Mouse (Mus musculus) limb, embryonic 11.5 days (tissue): ENCODE measurements around the gene Mrps5. TPM values are rescaled to one million over a fixed set of nuclear protein-coding genes. Genes with fewer than 3 reads are reported as not detected.

Source experiments
- ATAC-seq: fragments of 200-750 bp; cut with Nextera tagmentation; 2 replicates; pipeline ENCODE4 v1.8.0; 2017; ENCODE audit warnings: low read depth; ENCODE audit not compliant: insufficient number of reproducible peaks, low FRiP score, low TSS enrichment
- DNase-seq: peaks from one replicate; pipeline ENCODE4 v3.0.0-alpha.2; 2015; ENCODE audit warnings: low spot score
- H3K27ac ChIP-seq: fragments of 300-500 bp; sonication (generic); replicated peaks from 2 replicates; pipeline ENCODE4 v1.5.1; 2014; ENCODE audit warnings: low read depth, mild to moderate bottlenecking, low read length
- H3K27me3 ChIP-seq: fragments of 300-500 bp; sonication (generic); 2 replicates; pipeline ENCODE4 v1.6.1; 2014; ENCODE audit warnings: mild to moderate bottlenecking, low read length, mixed read lengths; ENCODE audit not compliant: control insufficient read depth, insufficient read depth
- H3K36me3 ChIP-seq: fragments of 300-500 bp; sonication (generic); 2 replicates; pipeline ENCODE4 v1.6.1; 2014; ENCODE audit warnings: mild to moderate bottlenecking, low read length, moderate library complexity, mixed read lengths; ENCODE audit not compliant: control insufficient read depth, insufficient read depth
- H3K4me1 ChIP-seq: fragments of 300-500 bp; sonication (generic); 2 replicates; pipeline ENCODE4 v1.6.1; 2014; ENCODE audit warnings: low read length, mixed read lengths; ENCODE audit not compliant: control insufficient read depth, insufficient read depth
- H3K4me2 ChIP-seq: fragments of 300-500 bp; sonication (generic); 2 replicates; pipeline ENCODE4 v1.6.1; 2014; ENCODE audit warnings: low read depth, mild to moderate bottlenecking, moderate library complexity; ENCODE audit not compliant: severe bottlenecking
- H3K4me3 ChIP-seq: fragments of 300-500 bp; sonication (generic); 2 replicates; pipeline ENCODE4 v1.5.1; 2014; ENCODE audit warnings: low read depth, low read length
- H3K9ac ChIP-seq: fragments of 300-500 bp; sonication (generic); 2 replicates; pipeline ENCODE4 v1.6.1; 2014; ENCODE audit warnings: mild to moderate bottlenecking, low read length
- H3K9me3 ChIP-seq: fragments of 300-500 bp; sonication (generic); 2 replicates; pipeline ENCODE4 v1.6.1; 2016; ENCODE audit warnings: low read length; ENCODE audit not compliant: control insufficient read depth
- WGBS: fragments of 180-500 bp; shearing (Covaris S2); extraction: QIAGEN DNeasy Blood & Tissue Kit; methylation state at CpG from one replicate; pipeline ENCODE4 v1.1.7; 2014; 5-methylcytosine and 5-hydroxymethylcytosine counted together
- polyA plus RNA-seq: library from polyadenylated mRNA; unstranded; fragments of >200 nt; fragmentation: Nextera tagmentation; extraction: Ambion mirVana; gene quantifications from 2 replicates; pipeline ENCODE4 v1.2.1, GENCODE M21; 2014

The Mrps5 gene
- polyA plus RNA-seq, 1 experiment from 2014 or later, result 161 TPM

DNA sequence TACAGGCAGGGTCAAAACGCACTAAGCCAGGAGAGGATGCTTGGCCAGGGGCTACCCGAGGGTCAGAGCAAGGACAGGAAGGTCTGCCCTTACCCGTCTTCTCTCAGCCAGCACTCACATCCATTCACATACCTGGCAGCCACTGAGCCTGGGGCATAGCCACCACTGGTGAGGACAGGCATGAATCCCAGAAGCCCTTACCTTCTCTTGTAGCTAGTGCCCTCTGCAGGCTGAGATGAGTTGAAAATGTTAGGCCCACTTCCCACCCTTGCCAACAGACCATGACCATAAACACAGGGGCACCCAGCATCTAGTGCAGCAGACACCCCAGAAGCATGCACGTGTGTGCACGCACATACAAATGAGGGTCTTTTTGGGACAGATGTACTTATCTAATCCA, 35.9 kb upstream of the Mrps5 start:
- Histone ChIP-seq H3K27me3 (no peaks in the 10 kb centered on the region), H3K36me3 (no peaks in the 10 kb centered on the region), H3K9ac (no peak overlapping the region), H3K4me2 (no peak overlapping the region), H3K27ac (no peak overlapping the region), H3K4me3 (no peak overlapping the region), H3K4me1 (no peaks in the 10 kb centered on the region), H3K9me3 (no peaks in the 10 kb centered on the region)
- WGBS, result 49% methylated on average over 5 of the region's 5 CpGs
- ATAC-seq (no peak), DNase-seq (no peak)

DNA sequence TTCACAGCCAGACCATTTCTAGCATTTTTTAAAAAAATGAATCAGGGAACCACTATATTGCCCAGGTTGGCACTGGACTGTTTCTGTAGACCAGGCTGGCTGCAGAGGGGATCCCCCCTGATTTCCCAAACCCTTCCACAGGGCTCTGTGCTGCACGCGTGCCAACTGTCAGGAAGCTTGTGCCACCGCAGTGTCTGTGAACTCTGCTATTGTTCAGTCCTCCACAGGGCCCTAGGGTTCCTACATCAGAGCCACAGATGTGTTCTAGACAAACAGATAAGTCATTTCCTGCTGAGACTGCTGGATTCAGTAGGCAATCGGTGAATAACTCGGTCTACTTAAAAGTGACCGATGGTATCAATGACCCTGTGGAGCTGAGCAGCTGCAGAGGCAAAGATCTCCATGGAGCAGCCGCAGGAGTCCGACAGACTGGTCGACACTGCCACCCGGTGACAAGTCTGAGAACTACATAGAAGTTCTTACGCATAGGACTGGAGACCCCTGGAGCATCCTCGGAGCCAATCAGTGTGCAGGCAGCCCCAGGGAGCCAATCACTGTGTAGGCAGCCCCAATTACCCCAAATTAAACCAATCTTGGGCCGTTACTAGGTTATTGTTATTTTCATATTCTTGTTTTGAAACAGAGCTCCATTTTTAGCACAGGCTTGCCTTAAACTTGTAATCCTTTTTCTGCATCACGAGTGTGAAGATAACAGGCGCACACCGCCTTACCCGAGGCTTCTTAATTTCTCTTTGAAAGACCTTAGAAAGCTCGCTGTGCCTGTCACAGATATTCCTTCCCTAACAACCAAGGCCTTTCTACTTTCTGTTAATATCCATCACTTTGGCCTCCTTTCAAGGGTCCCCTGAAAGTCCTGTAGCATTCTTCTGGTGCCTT, 27.7 kb upstream of the Mrps5 start:
- ATAC-seq (peak; percentile 96), DNase-seq (peak; percentile 96)
- Histone ChIP-seq H3K36me3 (no peaks in the 10 kb centered on the region), H3K27me3 (0 out of 2 replicates have a peak, but pooled peaks cover under 1% of the 10 kb centered on the region), H3K4me3 (peak overlapping the region; percentile 7; the same call in 1 of the 2 replicates), H3K9me3 (no peaks in the 10 kb centered on the region), H3K4me1 (no peaks in the 10 kb centered on the region), H3K4me2 (peak overlapping the region; percentile 33; the same call in 1 of the 2 replicates), H3K9ac (no peak overlapping the region), H3K27ac (no peak overlapping the region)
- 17% methylated on average over 18 of the region's 18 CpGs for WGBS

DNA sequence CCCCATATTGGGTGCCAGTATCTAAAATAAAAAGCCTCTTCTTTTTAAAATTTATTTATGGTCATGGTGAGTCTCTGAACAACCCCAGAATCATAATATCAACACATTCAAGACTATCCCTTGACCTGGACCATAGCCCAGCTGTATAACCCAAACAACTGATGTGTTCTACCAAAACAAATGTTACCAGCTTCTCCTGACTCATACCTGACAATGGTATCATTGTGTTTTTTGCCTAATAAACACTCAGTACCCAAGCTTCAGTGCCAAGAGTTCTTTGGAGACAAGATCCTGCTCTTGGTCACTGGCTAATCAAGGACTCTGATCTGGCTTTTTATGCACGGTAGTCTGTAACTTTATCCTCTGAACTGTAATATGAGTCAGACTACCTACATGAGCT, 13.7 kb upstream of the Mrps5 start:
- H3K4me3 ChIP-seq, result no peak overlapping the region
- peaks cover 3% of the 10 kb centered on the region for H3K9me3 ChIP-seq
- H3K4me2 ChIP-seq, result no peak overlapping the region
- DNase-seq (no peak), ATAC-seq (no peak)
- no peaks in the 10 kb centered on the region for H3K4me1 ChIP-seq
- peaks cover 3% of the 10 kb centered on the region; the same call in 1 of the 2 replicates for H3K36me3 ChIP-seq
- H3K27ac ChIP-seq, result no peak overlapping the region
- 55% methylated on average over 1 of the region's 1 CpGs for WGBS
- no peaks in the 10 kb centered on the region for H3K27me3 ChIP-seq
- H3K9ac ChIP-seq, result no peak overlapping the region

DNA sequence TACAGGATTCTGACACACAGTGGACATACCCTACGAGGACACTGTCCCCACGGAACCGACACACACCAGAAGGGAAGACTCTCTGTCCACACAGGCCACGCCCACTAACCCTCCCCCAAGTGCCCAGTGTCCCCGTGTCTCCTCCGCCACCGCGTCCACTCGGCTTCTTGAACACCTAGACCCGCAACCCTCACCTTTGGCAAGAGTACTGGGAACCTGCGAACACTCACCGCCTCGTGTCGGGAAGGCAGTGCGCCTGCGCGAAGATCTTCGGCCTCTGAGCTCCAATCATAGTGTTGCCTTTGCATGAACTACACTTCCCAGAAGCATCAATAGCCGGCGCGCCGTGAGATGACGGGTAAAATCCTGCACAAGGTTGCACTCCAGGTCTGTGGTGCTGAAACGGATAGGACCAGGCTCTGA, 2.6 kb upstream of the Mrps5 start:
- Histone ChIP-seq H3K9ac (peak overlapping the region; percentile 69), H3K27ac (no peak overlapping the region), H3K4me2 (peak overlapping the region; percentile 77), H3K4me3 (peak overlapping the region; percentile 62), H3K36me3 (no peaks in the 10 kb centered on the region), H3K4me1 (peaks cover 3% of the 10 kb centered on the region; the same call in 1 of the 2 replicates), H3K9me3 (no peaks in the 10 kb centered on the region), H3K27me3 (no peaks in the 10 kb centered on the region)
- 1% methylated on average over 24 of the region's 24 CpGs for WGBS
- peak; percentile 95 for DNase-seq
- peak; percentile 82 for ATAC-seq

DNA sequence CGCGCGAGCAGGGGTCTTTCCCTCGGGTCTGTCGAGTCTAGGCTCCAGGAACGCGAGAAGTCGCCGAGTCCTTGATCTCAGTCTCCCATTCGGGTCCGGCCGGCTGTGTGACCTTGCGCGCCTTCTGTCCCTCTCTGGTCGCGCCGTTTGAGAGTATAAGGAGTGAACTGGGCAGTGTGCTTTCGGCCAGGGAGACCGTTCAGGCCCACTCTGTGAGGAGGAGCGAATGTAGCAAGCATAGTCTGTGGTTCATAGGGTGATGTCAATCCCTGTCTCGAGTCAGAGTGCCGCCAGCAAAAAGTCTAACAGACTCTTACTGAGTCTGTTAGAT, 457 bp downstream of the Mrps5 start:
- peak overlapping the region; percentile 74; the same call in 1 of the 2 replicates for H3K27ac ChIP-seq
- no peak for DNase-seq
- H3K9ac ChIP-seq, result peak overlapping the region; percentile 93
- no peaks in the 10 kb centered on the region for H3K9me3 ChIP-seq
- H3K4me2 ChIP-seq, result peak overlapping the region; percentile 55
- WGBS, result under 1% methylated on average over 22 of the region's 22 CpGs
- 0 out of 2 replicates have a peak, but pooled peaks have one; percentile 23 for ATAC-seq
- peak overlapping the region; percentile 90 for H3K4me3 ChIP-seq
- no peaks in the 10 kb centered on the region for H3K27me3 ChIP-seq
- peaks cover 3% of the 10 kb centered on the region; the same call in 1 of the 2 replicates for H3K36me3 ChIP-seq
- peaks cover 3% of the 10 kb centered on the region; the same call in 1 of the 2 replicates for H3K4me1 ChIP-seq

DNA sequence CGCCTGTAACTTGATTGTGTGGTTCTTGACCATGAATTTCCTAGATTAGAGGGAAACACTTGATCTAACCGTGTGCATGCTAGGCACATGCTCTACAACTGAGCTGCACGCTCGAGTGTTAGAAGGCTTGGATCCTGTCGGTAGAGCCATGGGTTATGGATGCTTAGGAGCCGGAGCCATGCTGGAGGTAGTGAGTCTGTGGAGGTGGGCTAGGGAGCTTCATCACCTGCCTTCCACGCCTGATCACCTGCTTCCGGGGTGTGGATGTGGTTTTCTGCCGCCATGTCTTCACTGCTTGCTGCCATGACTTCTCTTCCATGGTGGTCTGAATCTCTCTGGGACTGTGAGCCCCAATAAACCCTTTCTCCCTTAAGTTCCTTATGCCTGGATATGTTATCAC, 1.9 kb downstream of the Mrps5 start:
- H3K4me1 ChIP-seq, result peaks cover 3% of the 10 kb centered on the region; the same call in 1 of the 2 replicates
- H3K4me3 ChIP-seq, result no peak overlapping the region
- DNase-seq, result no peak
- H3K9ac ChIP-seq, result no peak overlapping the region
- H3K9me3 ChIP-seq, result no peaks in the 10 kb centered on the region
- 91% methylated on average over 9 of the region's 9 CpGs for WGBS
- no peak for ATAC-seq
- H3K4me2 ChIP-seq, result no peak overlapping the region
- H3K27me3 ChIP-seq, result no peaks in the 10 kb centered on the region
- no peak overlapping the region for H3K27ac ChIP-seq
- H3K36me3 ChIP-seq, result peaks cover 3% of the 10 kb centered on the region; the same call in 1 of the 2 replicates

DNA sequence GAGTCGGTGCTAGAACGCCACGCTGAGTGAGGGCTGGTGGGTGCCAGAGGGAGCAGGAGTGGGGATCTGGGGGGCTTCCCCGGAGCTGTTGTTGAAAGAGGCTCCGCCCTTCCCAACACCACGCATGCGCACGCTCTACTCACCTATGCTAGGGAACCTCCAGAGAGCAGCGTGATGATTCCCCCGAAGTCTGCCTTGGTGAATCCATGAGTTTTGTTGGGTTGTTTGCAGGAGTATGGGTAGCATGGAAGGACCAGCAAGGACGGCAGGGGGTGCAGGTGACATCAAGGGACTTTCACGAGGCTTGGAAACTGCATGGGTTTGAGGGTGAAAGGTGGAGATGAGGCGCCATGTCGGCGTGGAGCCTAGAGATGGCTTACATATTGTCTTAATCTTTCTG, 3.2 kb downstream of the Mrps5 start:
- ATAC-seq (no peak), DNase-seq (no peak)
- peaks cover 3% of the 10 kb centered on the region; the same call in 1 of the 2 replicates for H3K36me3 ChIP-seq
- no peaks in the 10 kb centered on the region for H3K9me3 ChIP-seq
- no peak overlapping the region for H3K4me2 ChIP-seq
- no peak overlapping the region for H3K27ac ChIP-seq
- peaks cover 3% of the 10 kb centered on the region; the same call in 1 of the 2 replicates for H3K4me1 ChIP-seq
- no peak overlapping the region for H3K4me3 ChIP-seq
- no peaks in the 10 kb centered on the region for H3K27me3 ChIP-seq
- no peak overlapping the region for H3K9ac ChIP-seq
- WGBS, result 70% methylated on average over 15 of the region's 15 CpGs

DNA sequence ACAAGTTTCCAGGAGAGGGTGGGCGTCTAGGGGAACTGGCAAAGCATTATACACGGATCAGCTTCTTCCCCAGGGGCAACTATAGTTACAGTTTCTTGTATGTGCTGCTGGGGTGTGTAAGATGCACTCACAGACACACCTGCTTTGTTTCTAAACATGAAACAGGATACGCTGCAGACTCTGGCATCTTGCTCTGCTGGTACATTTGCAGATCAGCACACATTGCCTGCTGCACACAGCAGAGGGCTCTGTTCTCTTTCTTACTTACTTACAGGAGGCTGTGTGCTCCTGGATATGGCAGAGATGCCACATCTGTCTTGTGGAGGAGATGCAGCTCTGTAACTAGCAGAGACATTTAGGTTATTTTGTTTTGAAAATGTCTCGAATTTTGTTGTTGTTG, 3.8 kb downstream of the Mrps5 start:
- Histone ChIP-seq H3K27ac (no peak overlapping the region), H3K27me3 (no peaks in the 10 kb centered on the region), H3K36me3 (peaks cover 3% of the 10 kb centered on the region; the same call in 1 of the 2 replicates), H3K4me3 (no peak overlapping the region), H3K9me3 (no peaks in the 10 kb centered on the region), H3K4me1 (peaks cover 3% of the 10 kb centered on the region; the same call in 1 of the 2 replicates), H3K4me2 (no peak overlapping the region), H3K9ac (no peak overlapping the region)
- ATAC-seq, result no peak
- DNase-seq, result no peak
- WGBS, result 79% methylated on average over 4 of the region's 4 CpGs
